Mouse (Mus musculus) hindbrain, embryonic 15.5 days (tissue): ENCODE measurements around the gene D17H6S53E. TPM values are rescaled to one million over a fixed set of nuclear protein-coding genes. Genes with fewer than 3 reads are reported as not detected.

Experiments
- ATAC-seq: fragments of 200-750 bp; cut with Nextera tagmentation; 2 replicates; pipeline ENCODE4 v1.8.0; 2017; ENCODE audit warnings: low read depth, moderate number of reproducible peaks, moderate TSS enrichment; ENCODE audit not compliant: low FRiP score
- H3K27ac ChIP-seq: fragments of 300-500 bp; sonication (generic); replicated peaks from 2 replicates; pipeline ENCODE4 v1.5.1; 2015; ENCODE audit warnings: mild to moderate bottlenecking, inconsistent platforms
- H3K27me3 ChIP-seq: fragments of 300-500 bp; sonication (generic); 2 replicates; pipeline ENCODE4 v1.6.1; 2015; ENCODE audit warnings: control low read depth, inconsistent platforms
- H3K36me3 ChIP-seq: fragments of 300-500 bp; sonication (generic); 2 replicates; pipeline ENCODE4 v1.6.1; 2015; ENCODE audit warnings: control low read depth, inconsistent platforms
- H3K4me1 ChIP-seq: fragments of 300-500 bp; sonication (generic); replicated peaks from 2 replicates; pipeline ENCODE4 v1.6.1; 2015; ENCODE audit warnings: control low read depth, inconsistent platforms
- H3K4me2 ChIP-seq: fragments of 300-500 bp; sonication (generic); 2 replicates; pipeline ENCODE4 v1.6.1; 2015; ENCODE audit warnings: moderate library complexity, mild to moderate bottlenecking, inconsistent platforms
- H3K4me3 ChIP-seq: fragments of 300-500 bp; sonication (generic); 2 replicates; pipeline ENCODE4 v1.5.1; 2015; ENCODE audit warnings: mild to moderate bottlenecking, inconsistent platforms
- H3K9ac ChIP-seq: fragments of 300-500 bp; sonication (generic); 2 replicates; pipeline ENCODE4 v1.6.1; 2015; ENCODE audit warnings: inconsistent platforms
- H3K9me3 ChIP-seq: fragments of 300-500 bp; sonication (generic); 2 replicates; pipeline ENCODE4 v1.6.1; 2016; ENCODE audit warnings: control low read depth, inconsistent platforms
- WGBS: fragments of 180-500 bp; shearing (Covaris S2); methylation state at CpG from one replicate; pipeline ENCODE4 v1.1.7; 2015; 5-methylcytosine and 5-hydroxymethylcytosine counted together
- polyA plus RNA-seq: library from polyadenylated mRNA; unstranded; fragments of >200 nt; fragmentation: Nextera tagmentation; extraction: Ambion mirVana; gene quantifications from 2 replicates; pipeline ENCODE4 v1.2.1, GENCODE M21; 2015

Gene D17H6S53E
- polyA plus RNA-seq, 1 experiment from 2014 or later, result 10.8 TPM

- Histone ChIP-seq H3K4me1 (peaks cover 13% of the 10 kb centered on the region), H3K36me3 (peaks cover 18% of the 10 kb centered on the region), H3K4me3 (peak within 1 kb of the TSS; percentile 71), H3K27ac (peak within 1 kb of the TSS; percentile 99), H3K4me2 (peak within 1 kb of the TSS; percentile 75), H3K9me3 (no peaks in the 10 kb centered on the region), H3K9ac (peak within 1 kb of the TSS; percentile 85), H3K27me3 (no peaks in the 10 kb centered on the region)
- peak; percentile 98 for ATAC-seq
- WGBS, result 4% methylated on average over 57 of the region's 67 CpGs
Observed at GRCm38 (mm10) chr17:35088825-35089644, 37.1 kb upstream of the D17H6S53E start, which contains the start of gene Abhd16a. Gene Abhd16a, plus strand, starts transcription at chr17:35089263.

DNA sequence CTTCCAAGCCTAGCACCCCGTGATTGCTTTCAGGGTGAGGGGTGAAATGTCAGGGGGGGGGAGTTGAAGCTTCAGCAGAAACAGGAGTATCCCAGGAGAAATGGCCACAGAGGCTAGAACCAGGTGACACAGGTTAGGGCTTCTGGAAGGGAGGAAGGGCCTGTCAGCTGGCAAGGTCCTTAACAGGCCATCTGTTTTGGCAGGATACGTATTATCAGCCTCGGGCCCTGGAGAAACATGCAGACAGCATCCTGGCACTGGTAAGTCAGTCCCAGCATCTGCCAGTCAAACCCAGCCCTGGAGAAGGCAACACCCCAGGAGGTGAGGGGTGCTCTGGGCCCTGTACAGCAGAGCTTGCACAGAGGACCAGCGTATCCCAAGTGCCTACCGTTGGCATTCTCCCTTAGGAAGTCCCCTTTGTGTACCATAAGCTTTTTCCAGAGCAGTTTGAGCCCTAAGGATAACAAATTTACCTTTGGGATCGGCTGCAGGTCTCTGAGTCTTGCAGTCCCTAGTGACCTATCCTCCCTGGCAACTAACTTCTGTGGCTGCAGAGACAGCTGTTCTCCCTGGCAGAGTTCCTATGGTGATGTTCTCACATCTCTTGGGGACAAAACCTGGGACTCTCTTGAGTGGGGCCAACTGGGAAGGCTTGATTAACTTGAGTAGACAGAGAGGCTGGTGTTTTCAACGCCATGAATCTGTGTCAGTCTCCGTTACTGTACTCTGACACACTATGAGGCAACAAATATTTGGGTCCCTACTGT, 35.8 kb upstream of the D17H6S53E start:
- no peak for ATAC-seq
- Histone ChIP-seq H3K4me3 (peak overlapping the region; percentile 71), H3K9ac (peak overlapping the region; percentile 85), H3K4me1 (peaks cover 13% of the 10 kb centered on the region), H3K27me3 (no peaks in the 10 kb centered on the region), H3K9me3 (no peaks in the 10 kb centered on the region), H3K4me2 (peak overlapping the region; percentile 75), H3K36me3 (peaks cover 22% of the 10 kb centered on the region), H3K27ac (peak overlapping the region; percentile 99)
- 46% methylated on average over 8 of the region's 8 CpGs for WGBS

DNA sequence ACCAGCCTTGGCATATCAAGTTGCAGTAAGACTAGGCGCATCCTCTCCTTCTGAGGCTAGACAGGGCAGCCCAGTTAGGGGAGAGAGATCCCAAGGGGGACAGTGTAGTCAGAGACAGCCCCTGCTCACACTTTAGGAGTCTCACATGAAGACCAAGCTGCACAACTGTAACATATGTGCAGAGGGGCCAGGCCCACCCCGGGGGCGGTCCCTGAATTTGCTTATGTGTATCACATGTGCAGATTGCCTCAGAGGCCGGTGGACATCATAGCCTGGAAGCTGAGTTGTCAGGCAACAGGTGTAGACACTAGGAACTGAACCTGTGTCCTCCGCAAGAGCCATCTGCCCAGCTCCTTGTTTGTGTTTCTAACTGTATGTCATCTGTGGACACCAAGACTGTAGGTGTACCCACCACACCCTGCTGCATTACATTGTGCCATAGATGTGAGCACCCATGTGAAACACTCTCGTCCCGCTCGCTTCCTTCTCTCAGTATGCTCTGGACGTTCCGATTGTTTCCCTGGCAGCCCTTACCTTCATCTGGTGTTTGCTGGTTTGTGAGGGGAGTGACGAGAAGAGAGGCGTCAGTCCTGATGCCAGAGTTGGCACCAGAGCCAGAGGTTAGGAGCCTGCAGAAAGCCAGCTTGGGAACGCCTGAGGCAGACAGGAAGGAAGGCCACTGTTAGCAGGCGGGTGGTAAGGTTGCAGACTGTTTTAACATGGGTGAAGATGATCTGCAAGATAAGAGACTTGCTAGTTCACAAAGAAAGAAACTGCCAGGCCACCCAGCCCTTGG, 33.6 kb upstream of the D17H6S53E start:
- WGBS, result 90% methylated on average over 14 of the region's 14 CpGs
- Histone ChIP-seq H3K27me3 (no peaks in the 10 kb centered on the region), H3K4me1 (peaks cover 13% of the 10 kb centered on the region), H3K9ac (no peak overlapping the region), H3K27ac (no peak overlapping the region), H3K36me3 (peaks cover 32% of the 10 kb centered on the region), H3K9me3 (no peaks in the 10 kb centered on the region), H3K4me3 (no peak overlapping the region), H3K4me2 (no peak overlapping the region)
- ATAC-seq, result no peak

- Histone ChIP-seq H3K9ac (no peak overlapping the region), H3K27ac (no peak overlapping the region), H3K4me2 (no peak overlapping the region), H3K4me3 (no peak overlapping the region), H3K36me3 (peaks cover 52% of the 10 kb centered on the region), H3K4me1 (peaks cover 12% of the 10 kb centered on the region), H3K27me3 (no peaks in the 10 kb centered on the region), H3K9me3 (no peaks in the 10 kb centered on the region)
- no peak for ATAC-seq
- 91% methylated on average over 15 of the region's 15 CpGs for WGBS
Observed at GRCm38 (mm10) chr17:35094475-35095365, 31.5 kb upstream of the D17H6S53E start.

GRCm38 (mm10) chr17:35096597-35096996, 29.6 kb upstream of the D17H6S53E start:
- no peaks in the 10 kb centered on the region for H3K4me1 ChIP-seq
- no peak for ATAC-seq

DNA sequence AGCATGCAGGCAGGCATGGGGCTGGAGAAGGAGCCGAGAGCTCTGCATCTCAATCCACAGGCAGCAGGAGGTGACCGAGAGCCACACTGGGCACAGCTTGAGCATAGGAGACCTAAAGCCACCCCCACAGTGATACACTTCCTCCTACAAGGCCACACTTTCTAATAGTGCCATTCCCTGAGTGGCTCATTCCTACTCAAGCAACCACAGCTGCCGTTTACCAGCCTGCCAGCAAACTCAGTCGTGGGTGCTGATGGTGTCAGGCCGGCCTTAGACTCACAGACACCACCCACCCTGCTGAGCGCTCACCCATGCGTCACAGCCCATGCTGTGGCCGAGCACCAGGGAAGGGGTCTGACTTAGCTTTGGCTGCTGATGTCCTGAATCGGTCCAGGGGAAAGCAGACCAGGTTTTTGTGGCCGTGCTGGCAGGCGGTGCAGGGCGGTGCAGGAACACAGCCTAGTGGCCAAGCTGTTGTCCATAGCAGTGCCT, 29.0 kb upstream of the D17H6S53E start:
- H3K9me3 ChIP-seq, result no peaks in the 10 kb centered on the region

More at GRCm38 (mm10) chr17:35096597-35096996, 29.6 kb upstream of the D17H6S53E start:
- no peak overlapping the region for H3K4me2 ChIP-seq
- H3K4me3 ChIP-seq, result no peak overlapping the region
- H3K27me3 ChIP-seq, result no peaks in the 10 kb centered on the region
- H3K36me3 ChIP-seq, result peaks cover 71% of the 10 kb centered on the region
- WGBS, result 78% methylated on average over 12 of the region's 12 CpGs
- H3K27ac ChIP-seq, result no peak overlapping the region
- no peaks in the 10 kb centered on the region for H3K9me3 ChIP-seq
- H3K9ac ChIP-seq, result no peak overlapping the region

DNA sequence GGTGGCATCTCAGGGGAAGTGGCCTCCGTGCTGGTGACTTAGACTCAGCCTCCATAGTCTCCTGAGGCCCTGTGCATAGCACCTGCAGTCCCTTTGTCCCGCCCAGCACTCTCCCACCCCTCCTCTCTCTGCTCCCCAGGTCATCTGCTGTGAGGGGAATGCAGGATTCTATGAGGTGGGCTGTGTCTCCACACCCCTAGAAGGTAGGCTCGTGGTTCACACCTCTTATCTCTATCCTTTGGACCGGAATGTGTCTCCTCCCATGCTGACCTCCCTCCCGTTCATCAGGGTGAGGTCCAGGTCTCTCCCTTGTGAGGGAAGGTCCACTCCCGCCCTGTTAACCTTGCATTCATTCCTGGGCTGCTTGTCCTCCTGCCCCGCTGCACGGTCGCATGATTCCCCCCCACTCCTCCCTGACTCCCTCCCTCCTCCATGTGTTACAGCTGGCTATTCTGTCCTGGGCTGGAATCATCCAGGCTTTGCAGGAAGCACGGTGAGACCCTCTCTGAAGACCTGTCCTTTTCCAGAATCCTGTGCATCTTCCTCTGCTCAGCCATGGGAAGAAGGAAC, 25.9 kb upstream of the D17H6S53E start:
- peaks cover 61% of the 10 kb centered on the region for H3K36me3 ChIP-seq
- no peaks in the 10 kb centered on the region for H3K27me3 ChIP-seq
- no peak for ATAC-seq
- WGBS, result 74% methylated on average over 10 of the region's 10 CpGs
- H3K9ac ChIP-seq, result no peak overlapping the region
- H3K4me3 ChIP-seq, result no peak overlapping the region
- H3K4me2 ChIP-seq, result no peak overlapping the region
- H3K9me3 ChIP-seq, result no peaks in the 10 kb centered on the region
- no peaks in the 10 kb centered on the region for H3K4me1 ChIP-seq
- no peak overlapping the region for H3K27ac ChIP-seq

More for the DNA sequence above, 29.0 kb upstream of the D17H6S53E start:
- Histone ChIP-seq H3K27ac (no peak overlapping the region), H3K4me2 (no peak overlapping the region), H3K27me3 (no peaks in the 10 kb centered on the region), H3K36me3 (peaks cover 77% of the 10 kb centered on the region), H3K4me3 (no peak overlapping the region), H3K9ac (no peak overlapping the region), H3K4me1 (no peaks in the 10 kb centered on the region)
- no peak for ATAC-seq
- 76% methylated on average over 12 of the region's 12 CpGs for WGBS

- H3K4me3 ChIP-seq, result no peak overlapping the region
- H3K27ac ChIP-seq, result no peak overlapping the region
- no peak overlapping the region for H3K4me2 ChIP-seq
- H3K9me3 ChIP-seq, result no peaks in the 10 kb centered on the region
- 91% methylated on average over 11 of the region's 11 CpGs for WGBS
- peaks cover 4% of the 10 kb centered on the region; the same call in 1 of the 2 replicates for H3K4me1 ChIP-seq
- no peak overlapping the region for H3K9ac ChIP-seq
- peaks cover 57% of the 10 kb centered on the region for H3K36me3 ChIP-seq
- no peak for ATAC-seq
- no peaks in the 10 kb centered on the region for H3K27me3 ChIP-seq
Observed at GRCm38 (mm10) chr17:35101161-35101560, 25.0 kb upstream of the D17H6S53E start.

GRCm38 (mm10) chr17:35102299-35102698, 23.9 kb upstream of the D17H6S53E start:
- Histone ChIP-seq H3K36me3 (peaks cover 53% of the 10 kb centered on the region), H3K4me1 (peaks cover 7% of the 10 kb centered on the region; the same call in 1 of the 2 replicates), H3K27me3 (no peaks in the 10 kb centered on the region), H3K4me3 (no peak overlapping the region), H3K27ac (no peak overlapping the region), H3K4me2 (no peak overlapping the region), H3K9ac (no peak overlapping the region), H3K9me3 (no peaks in the 10 kb centered on the region)
- WGBS, result 77% methylated on average over 8 of the region's 8 CpGs
- ATAC-seq, result no peak

DNA sequence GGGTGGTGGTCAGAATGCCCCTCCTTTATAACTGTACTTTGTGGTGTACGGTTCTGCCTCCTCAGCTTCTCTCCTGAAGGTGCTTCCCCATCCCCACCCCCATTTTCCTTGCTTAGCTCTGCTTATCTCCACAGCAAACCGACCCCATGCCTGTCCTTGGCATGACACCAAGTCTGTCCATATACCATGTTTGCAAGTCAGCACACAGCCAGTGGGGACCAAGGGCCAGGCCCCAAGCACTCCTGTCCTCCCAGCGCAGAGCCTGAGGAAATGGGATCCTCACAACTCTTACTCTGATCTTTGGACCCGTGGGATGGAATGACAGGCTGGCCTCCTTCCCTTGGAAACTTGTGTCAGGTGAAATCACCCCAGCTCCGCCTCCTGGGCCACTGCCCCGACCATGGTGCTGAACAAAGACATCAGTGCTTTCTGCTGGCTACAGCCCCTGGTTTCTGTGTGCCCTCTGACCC, 22.9 kb upstream of the D17H6S53E start:
- Histone ChIP-seq H3K36me3 (peaks cover 45% of the 10 kb centered on the region), H3K4me2 (no peak overlapping the region), H3K9ac (no peak overlapping the region), H3K27ac (no peak overlapping the region), H3K4me3 (no peak overlapping the region), H3K27me3 (no peaks in the 10 kb centered on the region), H3K9me3 (no peaks in the 10 kb centered on the region), H3K4me1 (peaks cover 7% of the 10 kb centered on the region; the same call in 1 of the 2 replicates)
- no peak for ATAC-seq
- WGBS, result 68% methylated on average over 6 of the region's 6 CpGs
